ENCODE assay signal across 8 mouse cellular contexts in genomic region chr10:128695411-128695991, GRCm38 (mm10). TPM values are rescaled to one million over a fixed set of nuclear protein-coding genes. Genes with fewer than 3 reads are reported as not detected.
DNase-seq lines count a peak whose midpoint lies in the region; ATAC-seq and TF ChIP-seq lines count a peak whose summit lies in the region.

No protein-coding gene starts in this region.

- H3K9ac ChIP-seq in embryonic facial prominence, embryonic 11.5 days (replicated peaks; ENCODE audit: low read length), result peak overlapping the region; percentile 90
- H3K9ac ChIP-seq in intestine, postnatal 0 days (ENCODE audit: low read depth, low read length), result peak overlapping the region; percentile 93
- peak overlapping the region; percentile 92 for H3K9ac ChIP-seq in neural tube, embryonic 15.5 days (replicated peaks)

- DNase-seq in layer of hippocampus, adult 9-10 months (ENCODE audit: low spot score), result peak; percentile 15
- DNase-seq in layer of hippocampus, adult 8-10 months (ENCODE audit: low spot score in 2 of 2), result no peak
- DNase-seq in embryonic facial prominence, embryonic 11.5 days (ENCODE audit: low spot score), result no peak
- no peak for DNase-seq in cerebellum, postnatal 10 days
- DNase-seq in ovary, postnatal 10 days (ENCODE audit: low spot score), result no peak
- no peak for DNase-seq in c-Kit-positive CD71-positive TER-119-positive erythroid progenitor cells, embryonic 14.5 days (ENCODE audit: low spot score)

- H3K9me3 ChIP-seq in embryonic facial prominence, embryonic 11.5 days (replicated peaks; ENCODE audit: control insufficient read depth, low read length), result no peaks in the 10 kb centered on the region
- H3K9me3 ChIP-seq in intestine, postnatal 0 days (ENCODE audit: control insufficient read depth), result no peaks in the 10 kb centered on the region
- H3K9me3 ChIP-seq in neural tube, embryonic 15.5 days (replicated peaks), result no peaks in the 10 kb centered on the region

- no peak for ATAC-seq in embryonic facial prominence, embryonic 11.5 days (replicated peaks; ENCODE audit: insufficient number of reproducible peaks, low FRiP score, low TSS enrichment, low read depth)
- ATAC-seq in intestine, postnatal 0 days, result no peak
- ATAC-seq in neural tube, embryonic 15.5 days (ENCODE audit: low FRiP score), result no peak; the same call in 1 of the 2 replicates

- WGBS in embryonic facial prominence, embryonic 11.5 days, result under 1% methylated on average over 22 of the region's 22 CpGs
- WGBS in intestine, postnatal 0 days, result under 1% methylated on average over 22 of the region's 22 CpGs
- whole genome bisulfite sequencing in neural tube, embryonic 15.5 days, result 2% methylated on average over 22 of the region's 22 CpGs

- peak overlapping the region; percentile 62 for H3K4me2 ChIP-seq in embryonic facial prominence, embryonic 11.5 days (ENCODE audit: low read depth, low read length)
- H3K4me2 ChIP-seq in intestine, postnatal 0 days (replicated peaks; ENCODE audit: low read depth), result peak overlapping the region; percentile 74
- H3K4me2 ChIP-seq in neural tube, embryonic 15.5 days, result peak overlapping the region; percentile 72

- no peaks in the 10 kb centered on the region for H3K27me3 ChIP-seq in embryonic facial prominence, embryonic 11.5 days (ENCODE audit: control insufficient read depth, insufficient read depth, low read length)
- no peaks in the 10 kb centered on the region for H3K27me3 ChIP-seq in intestine, postnatal 0 days (replicated peaks; ENCODE audit: control insufficient read depth, insufficient read depth, low read length)
- no peaks in the 10 kb centered on the region for H3K27me3 ChIP-seq in neural tube, embryonic 15.5 days (replicated peaks)

- H3K27ac ChIP-seq in embryonic facial prominence, embryonic 11.5 days (replicated peaks; ENCODE audit: low read depth, low read length), result peak overlapping the region; percentile 91
- peak overlapping the region; percentile 92 for H3K27ac ChIP-seq in intestine, postnatal 0 days (ENCODE audit: low read depth, low read length)
- H3K27ac ChIP-seq in neural tube, embryonic 15.5 days (replicated peaks), result peak overlapping the region; percentile 99

- no peak for TF ChIP-seq CTCF in intestine, postnatal 0 days (IDR thresholded peaks at IDR 0.05; ENCODE audit: low read depth)

- H3K36me3 ChIP-seq in embryonic facial prominence, embryonic 11.5 days (replicated peaks; ENCODE audit: control insufficient read depth, insufficient read depth, low read depth, low read length), result no peaks in the 10 kb centered on the region
- H3K36me3 ChIP-seq in intestine, postnatal 0 days (ENCODE audit: control insufficient read depth, insufficient read depth), result peaks cover 4% of the 10 kb centered on the region; the same call in 1 of the 2 replicates
- H3K36me3 ChIP-seq in neural tube, embryonic 15.5 days, result no peaks in the 10 kb centered on the region

- H3K4me1 ChIP-seq in embryonic facial prominence, embryonic 11.5 days (ENCODE audit: control insufficient read depth, insufficient read depth, low read length), result no peaks in the 10 kb centered on the region
- 0 out of 2 replicates have a peak, but pooled peaks cover 3% of the 10 kb centered on the region for H3K4me1 ChIP-seq in intestine, postnatal 0 days (replicated peaks; ENCODE audit: control insufficient read depth, insufficient read depth, low read length)
- H3K4me1 ChIP-seq in neural tube, embryonic 15.5 days, result peaks cover 22% of the 10 kb centered on the region

- peak overlapping the region; percentile 69 for H3K4me3 ChIP-seq in embryonic facial prominence, embryonic 11.5 days (ENCODE audit: low read depth, low read length)
- H3K4me3 ChIP-seq in intestine, postnatal 0 days (ENCODE audit: low read depth, low read length), result peak overlapping the region; percentile 91
- peak overlapping the region; percentile 75 for H3K4me3 ChIP-seq in neural tube, embryonic 15.5 days (replicated peaks)

RNA-seq across cellular contexts. Expression of gene Rab5b, which starts 0.6 kb away (rescaled TPM):
- total RNA-seq in layer of hippocampus, adult 8-10 months (2022), result 100 to 1,000 TPM; 132 to 151 (median 135) TPM
- 71.6 and 74.3 TPM in 2 replicates for polyA plus RNA-seq in embryonic facial prominence, embryonic 11.5 days (2014; fragmentation: Nextera tagmentation; extraction: Ambion mirVana)
- 35.9 and 37.8 TPM in 2 replicates for polyA plus RNA-seq in intestine, postnatal 0 days (2015; fragmentation: Nextera tagmentation; extraction: Ambion mirVana)
- 103 and 108 TPM in 2 replicates for polyA plus RNA-seq in neural tube, embryonic 15.5 days (2015; fragmentation: Nextera tagmentation; extraction: Ambion mirVana)

RNA-seq across cellular contexts. Expression of gene Pmel, which starts 8.5 kb away (rescaled TPM):
- 1 to 10 TPM in 3 of 4 experiments, under 1 TPM in 1; 0.62 to 2.4 (median 1.1) TPM for total RNA-seq in layer of hippocampus, adult 8-10 months (2022)
- polyA plus RNA-seq in embryonic facial prominence, embryonic 11.5 days (2014; fragmentation: Nextera tagmentation; extraction: Ambion mirVana), result 28.7 and 68.1 TPM in 2 replicates
- polyA plus RNA-seq in intestine, postnatal 0 days (2015; fragmentation: Nextera tagmentation; extraction: Ambion mirVana), result 0.55 and 0.86 TPM in 2 replicates
- 0.49 and 1.1 TPM in 2 replicates for polyA plus RNA-seq in neural tube, embryonic 15.5 days (2015; fragmentation: Nextera tagmentation; extraction: Ambion mirVana)

RNA-seq across cellular contexts. Expression of gene Cdk2, which starts 9.3 kb away (rescaled TPM):
- total RNA-seq in layer of hippocampus, adult 8-10 months (2022), result 1 to 10 TPM; 2.5 to 4.3 (median 3.4) TPM
- polyA plus RNA-seq in embryonic facial prominence, embryonic 11.5 days (2014; fragmentation: Nextera tagmentation; extraction: Ambion mirVana), result 135 and 146 TPM in 2 replicates
- polyA plus RNA-seq in intestine, postnatal 0 days (2015; fragmentation: Nextera tagmentation; extraction: Ambion mirVana), result 23.3 and 24.1 TPM in 2 replicates
- polyA plus RNA-seq in neural tube, embryonic 15.5 days (2015; fragmentation: Nextera tagmentation; extraction: Ambion mirVana), result 16.1 and 33.7 TPM in 2 replicates

RNA-seq across cellular contexts. Expression of gene Suox, which starts 21.6 kb away (rescaled TPM):
- 10 to 100 TPM; 12.0 to 16.6 (median 14.3) TPM for total RNA-seq in layer of hippocampus, adult 8-10 months (2022)
- polyA plus RNA-seq in embryonic facial prominence, embryonic 11.5 days (2014; fragmentation: Nextera tagmentation; extraction: Ambion mirVana), result 12.2 and 15.1 TPM in 2 replicates
- 5.1 and 5.4 TPM in 2 replicates for polyA plus RNA-seq in intestine, postnatal 0 days (2015; fragmentation: Nextera tagmentation; extraction: Ambion mirVana)
- 15.7 and 17.0 TPM in 2 replicates for polyA plus RNA-seq in neural tube, embryonic 15.5 days (2015; fragmentation: Nextera tagmentation; extraction: Ambion mirVana)

RNA-seq across cellular contexts. Expression of gene Dgka, which starts 49.2 kb away (rescaled TPM):
- total RNA-seq in layer of hippocampus, adult 8-10 months (2022), result 10 to 100 TPM; 11.3 to 15.4 (median 13.9) TPM
- 5.9 and 8.0 TPM in 2 replicates for polyA plus RNA-seq in embryonic facial prominence, embryonic 11.5 days (2014; fragmentation: Nextera tagmentation; extraction: Ambion mirVana)
- 7.1 and 8.2 TPM in 2 replicates for polyA plus RNA-seq in intestine, postnatal 0 days (2015; fragmentation: Nextera tagmentation; extraction: Ambion mirVana)
- 7.7 and 13.2 TPM in 2 replicates for polyA plus RNA-seq in neural tube, embryonic 15.5 days (2015; fragmentation: Nextera tagmentation; extraction: Ambion mirVana)

Comparison
In these comparisons a context has a peak if more than half of its experiments do, and no peak if none do; other contexts are left out.
1. RNA of gene Pmel, which starts 8.5 kb away (polyA plus RNA-seq): 28.7 to 68.1 TPM in embryonic facial prominence, embryonic 11.5 days; 0.55 to 0.86 TPM in intestine, postnatal 0 days and 0.49 to 1.1 TPM in neural tube, embryonic 15.5 days; every median in the first group is over 10 times any median in the second.
2. Peak in every context shown above with its lines, with median percentiles within 50 percentile points of each other: H3K27ac ChIP-seq, H3K4me2 ChIP-seq, H3K4me3 ChIP-seq and H3K9ac ChIP-seq.